Mouse (Mus musculus) embryonic facial prominence, embryonic 12.5 days (tissue): Measurements from ENCODE around the gene Ugt1a6b. TPM values are rescaled to one million over a fixed set of nuclear protein-coding genes. Genes with fewer than 3 reads are reported as not detected.

ENCODE experiments used
- ATAC-seq: fragments of 200-750 bp; cut with Nextera tagmentation; 2 replicates; pipeline ENCODE4 v1.8.0; 2017; ENCODE audit not compliant: insufficient number of reproducible peaks, insufficient read depth, low FRiP score, low TSS enrichment
- H3K27ac ChIP-seq: fragments of 300-500 bp; sonication (generic); 2 replicates; pipeline ENCODE4 v1.5.1; 2016; ENCODE audit warnings: mild to moderate bottlenecking
- H3K27me3 ChIP-seq: fragments of 300-500 bp; sonication (generic); 2 replicates; pipeline ENCODE4 v1.6.1; 2016; ENCODE audit warnings: mild to moderate bottlenecking, moderate library complexity
- H3K36me3 ChIP-seq: fragments of 300-500 bp; sonication (generic); 2 replicates; pipeline ENCODE4 v1.6.1; 2016; ENCODE audit warnings: mild to moderate bottlenecking
- H3K4me1 ChIP-seq: fragments of 300-500 bp; sonication (generic); 2 replicates; pipeline ENCODE4 v1.6.1; 2016
- H3K4me2 ChIP-seq: fragments of 300-500 bp; sonication (generic); replicated peaks from 2 replicates; pipeline ENCODE4 v1.6.1; 2016; ENCODE audit warnings: mild to moderate bottlenecking, moderate library complexity
- H3K4me3 ChIP-seq: fragments of 300-500 bp; sonication (generic); 2 replicates; pipeline ENCODE4 v1.5.1; 2016; ENCODE audit warnings: mild to moderate bottlenecking
- H3K9ac ChIP-seq: fragments of 300-500 bp; sonication (generic); 2 replicates; pipeline ENCODE4 v1.6.1; 2016; ENCODE audit warnings: mild to moderate bottlenecking, moderate library complexity
- H3K9me3 ChIP-seq: fragments of 300-500 bp; sonication (generic); 2 replicates; pipeline ENCODE4 v1.6.1; 2016; ENCODE audit warnings: mild to moderate bottlenecking, moderate library complexity
- WGBS: fragments of 180-500 bp; shearing (Covaris S2); methylation state at CpG from one replicate; pipeline ENCODE4 v1.1.7; 2016; 5-methylcytosine and 5-hydroxymethylcytosine counted together
- polyA plus RNA-seq: library from polyadenylated mRNA; unstranded; fragments of >200 nt; fragmentation: Nextera tagmentation; extraction: Ambion mirVana; gene quantifications from 2 replicates; pipeline ENCODE4 v1.2.1, GENCODE M21; 2016

The Ugt1a6b gene
- polyA plus RNA-seq, 1 experiment from 2014 or later = not detected

DNA sequence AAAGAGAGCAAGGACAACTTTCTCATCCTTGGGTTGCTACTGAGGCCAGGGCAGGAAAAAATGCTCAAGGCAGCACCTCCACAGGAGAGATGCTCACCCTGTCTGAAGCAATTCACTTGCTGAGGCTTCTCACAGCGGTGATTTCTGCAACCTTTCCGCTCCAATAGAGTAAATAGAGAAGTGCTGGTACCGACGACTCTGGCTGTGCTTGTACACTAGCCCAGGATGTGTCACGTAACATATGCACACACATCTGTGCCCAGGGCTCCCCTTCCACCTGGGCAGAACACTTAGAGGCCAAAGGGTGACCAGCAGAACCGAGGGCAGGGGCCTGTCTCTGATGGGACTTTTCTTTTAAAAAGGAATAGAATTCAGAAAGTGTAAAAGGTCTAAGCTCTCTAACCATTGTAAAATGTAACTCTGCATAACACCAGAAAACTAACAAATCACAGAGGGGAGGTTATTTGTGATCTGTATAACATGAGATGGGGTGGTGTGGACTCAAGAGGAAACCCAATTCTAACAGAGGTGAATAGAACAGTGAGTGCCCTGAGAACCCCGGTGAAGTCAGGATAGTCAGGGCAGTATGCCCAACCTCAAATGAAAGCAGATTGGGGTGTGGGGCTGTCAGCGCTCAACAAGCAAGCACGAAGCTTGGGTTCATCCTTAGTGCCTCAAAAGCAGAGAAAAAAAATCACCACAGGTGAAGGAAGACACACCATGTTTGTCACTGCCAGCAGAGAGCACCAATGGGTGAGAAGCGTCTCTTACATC lies 157.7 kb downstream of the Ugt1a6b start:
- no peak overlapping the region for H3K4me2 ChIP-seq
- no peak overlapping the region for H3K4me3 ChIP-seq
- 85% methylated on average over 10 of the region's 10 CpGs for WGBS
- no peaks in the 10 kb centered on the region for H3K4me1 ChIP-seq
- no peak for ATAC-seq
- H3K27ac ChIP-seq = no peak overlapping the region
- no peaks in the 10 kb centered on the region for H3K27me3 ChIP-seq
- H3K9me3 ChIP-seq = peaks cover 50% of the 10 kb centered on the region
- H3K9ac ChIP-seq = no peak overlapping the region
- H3K36me3 ChIP-seq = peaks cover 66% of the 10 kb centered on the region

DNA sequence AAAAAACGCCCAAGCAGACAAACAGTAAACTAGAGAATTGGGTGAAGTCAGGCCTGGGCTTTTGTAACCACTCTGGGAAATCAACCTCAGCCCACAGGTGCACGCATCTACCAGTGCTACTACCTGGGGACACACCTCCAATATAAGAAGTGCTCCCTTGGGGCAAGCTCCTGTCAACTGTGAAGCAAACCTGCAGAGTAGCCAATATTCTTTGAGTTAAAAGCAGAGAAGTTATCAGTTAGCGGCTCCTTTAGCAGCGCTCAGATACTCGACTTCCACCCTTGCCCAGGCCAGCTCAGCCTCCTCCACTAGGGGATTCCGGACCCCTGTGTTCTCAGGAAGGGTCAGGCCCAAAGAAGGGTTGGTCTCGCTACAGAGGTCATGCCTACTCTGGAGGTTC lies 158.7 kb downstream of the Ugt1a6b start:
- H3K9me3 ChIP-seq = peaks cover 42% of the 10 kb centered on the region
- H3K4me1 ChIP-seq = no peaks in the 10 kb centered on the region
- H3K9ac ChIP-seq = no peak overlapping the region
- H3K27me3 ChIP-seq = no peaks in the 10 kb centered on the region
- H3K4me2 ChIP-seq = no peak overlapping the region
- no peak overlapping the region for H3K27ac ChIP-seq
- H3K36me3 ChIP-seq = peaks cover 75% of the 10 kb centered on the region
- ATAC-seq = no peak
- WGBS = 88% methylated on average over 7 of the region's 7 CpGs
- no peak overlapping the region for H3K4me3 ChIP-seq

DNA sequence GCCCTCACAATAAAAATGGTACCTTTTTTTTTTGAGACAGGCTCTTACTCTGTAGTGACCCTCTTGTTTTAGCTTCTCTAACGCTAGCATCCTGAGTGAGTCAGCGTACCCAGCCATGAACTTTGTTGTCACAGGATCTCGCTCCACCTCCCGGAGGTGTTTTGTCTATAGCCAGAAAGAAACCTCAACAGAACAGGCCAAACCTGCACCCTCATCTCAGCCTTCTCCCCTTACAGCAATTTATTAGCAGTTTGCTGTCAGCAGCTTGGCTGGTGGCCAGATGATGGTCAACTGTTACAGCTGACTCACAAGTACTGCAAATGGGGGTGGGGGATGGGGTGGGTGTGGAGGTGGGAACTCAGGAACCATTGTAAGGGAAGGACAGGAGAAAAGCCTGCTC lies 159.2 kb downstream of the Ugt1a6b start:
- Histone ChIP-seq H3K27ac (no peak overlapping the region), H3K4me1 (no peaks in the 10 kb centered on the region), H3K9ac (no peak overlapping the region), H3K4me3 (no peak overlapping the region), H3K27me3 (no peaks in the 10 kb centered on the region), H3K9me3 (peaks cover 37% of the 10 kb centered on the region), H3K36me3 (peaks cover 81% of the 10 kb centered on the region), H3K4me2 (no peak overlapping the region)
- 83% methylated on average over 4 of the region's 4 CpGs for WGBS
- no peak for ATAC-seq

DNA sequence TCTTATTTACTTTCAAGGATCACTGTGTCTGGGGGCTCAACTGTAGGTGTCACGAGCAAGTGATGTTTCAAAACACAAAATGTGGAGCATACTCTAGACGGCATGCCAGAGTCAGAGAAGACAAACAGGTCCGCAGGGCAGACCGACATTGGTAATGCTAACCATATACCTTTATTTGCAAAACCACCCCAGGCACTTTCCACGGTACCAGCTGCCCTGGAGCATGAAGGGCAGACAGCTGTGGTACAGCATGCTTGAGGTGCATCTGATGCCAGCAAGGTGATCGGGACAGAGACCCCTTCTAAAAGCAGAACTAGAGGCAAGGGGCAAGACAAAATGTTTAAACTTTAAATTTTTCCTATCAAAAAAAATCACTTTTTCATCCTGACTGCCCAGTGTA lies 159.9 kb downstream of the Ugt1a6b start:
- no peak overlapping the region for H3K4me2 ChIP-seq
- no peak overlapping the region for H3K9ac ChIP-seq
- 75% methylated on average over 6 of the region's 6 CpGs for WGBS
- ATAC-seq = no peak
- H3K4me1 ChIP-seq = no peaks in the 10 kb centered on the region
- no peaks in the 10 kb centered on the region for H3K27me3 ChIP-seq
- H3K4me3 ChIP-seq = no peak overlapping the region
- no peak overlapping the region for H3K27ac ChIP-seq
- H3K36me3 ChIP-seq = peaks cover 88% of the 10 kb centered on the region
- peaks cover 29% of the 10 kb centered on the region for H3K9me3 ChIP-seq

DNA sequence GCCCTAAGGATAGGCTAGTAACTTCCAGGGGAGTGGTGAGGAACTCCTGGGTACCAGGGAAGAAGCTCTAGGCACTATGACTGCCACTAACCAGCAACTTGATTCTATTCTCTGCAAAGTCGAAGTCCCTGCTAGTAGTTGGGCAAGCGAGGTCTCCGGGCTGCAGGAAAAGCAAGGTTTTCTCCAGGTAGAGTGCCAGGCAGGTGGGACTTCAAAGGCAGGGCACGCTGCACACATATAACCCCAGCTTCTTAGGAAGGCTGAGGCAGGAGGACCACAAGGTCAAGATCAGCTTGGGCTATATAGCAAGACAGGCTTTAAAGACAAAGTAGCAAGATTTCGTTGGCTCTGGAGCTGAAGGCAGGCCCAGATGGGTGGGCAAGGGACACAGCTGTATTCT lies 160.7 kb downstream of the Ugt1a6b start:
- H3K4me2 ChIP-seq = no peak overlapping the region
- H3K36me3 ChIP-seq = peaks cover 96% of the 10 kb centered on the region
- H3K4me1 ChIP-seq = no peaks in the 10 kb centered on the region
- H3K9me3 ChIP-seq = peaks cover 24% of the 10 kb centered on the region; the same call in 1 of the 2 replicates
- no peak overlapping the region for H3K4me3 ChIP-seq
- WGBS = 89% methylated on average over 5 of the region's 5 CpGs
- no peaks in the 10 kb centered on the region for H3K27me3 ChIP-seq
- no peak overlapping the region for H3K9ac ChIP-seq
- H3K27ac ChIP-seq = no peak overlapping the region
- ATAC-seq = no peak

DNA sequence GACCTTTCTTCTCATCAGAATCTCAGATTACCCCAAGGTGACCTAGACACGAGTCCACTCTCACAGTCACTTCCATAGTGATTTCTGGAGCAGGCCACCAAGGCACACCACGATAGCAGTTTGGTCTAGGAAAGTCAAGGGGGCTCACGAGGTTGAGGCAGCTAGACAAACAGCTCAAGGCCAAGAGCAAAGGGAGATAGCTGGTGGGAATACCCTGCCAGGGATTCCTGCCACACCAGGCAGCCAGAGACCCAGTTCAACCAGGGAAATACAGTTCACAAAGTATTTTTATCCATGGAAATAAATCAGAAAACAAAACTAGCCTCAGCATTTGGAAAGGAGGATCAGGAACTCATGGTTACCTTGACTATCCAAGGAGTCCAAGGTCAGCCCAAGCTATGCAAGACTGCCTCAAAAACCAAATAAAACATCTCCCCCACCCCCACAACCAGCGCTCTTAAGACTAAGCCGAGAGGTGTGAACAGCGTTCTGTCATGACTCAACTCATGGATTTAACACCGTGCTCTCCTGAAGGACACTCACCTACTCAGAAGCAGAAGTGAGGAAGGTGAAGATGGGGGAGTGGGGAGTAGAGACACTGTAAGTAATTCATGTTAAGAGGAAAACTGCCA lies 161.3 kb downstream of the Ugt1a6b start:
- ATAC-seq = no peak
- Histone ChIP-seq H3K4me2 (no peak overlapping the region), H3K9ac (no peak overlapping the region), H3K4me3 (no peak overlapping the region), H3K27ac (no peak overlapping the region), H3K36me3 (peaks cover 100% of the 10 kb centered on the region), H3K9me3 (peaks cover 24% of the 10 kb centered on the region; the same call in 1 of the 2 replicates), H3K27me3 (no peaks in the 10 kb centered on the region), H3K4me1 (no peaks in the 10 kb centered on the region)
- 88% methylated on average over 7 of the region's 7 CpGs for WGBS

DNA sequence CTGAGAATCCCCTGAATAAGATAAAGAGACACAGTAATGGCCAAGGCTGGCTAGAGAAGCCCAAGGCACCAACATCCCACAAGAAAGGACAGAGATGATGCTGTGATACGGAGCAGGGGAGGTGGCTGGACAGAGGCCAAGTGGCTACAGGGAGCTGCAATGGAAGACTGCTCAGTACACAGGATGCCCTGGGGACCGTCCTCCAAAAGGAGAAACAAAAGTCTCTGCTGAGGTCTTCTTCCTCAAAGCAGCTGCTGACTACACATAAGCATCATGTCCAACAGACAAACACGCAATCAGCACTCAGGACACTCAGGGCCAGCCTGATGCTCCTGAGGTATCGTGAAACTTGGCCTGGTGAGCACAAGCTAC lies 161.8 kb downstream of the Ugt1a6b start:
- Histone ChIP-seq H3K9me3 (peaks cover 22% of the 10 kb centered on the region; the same call in 1 of the 2 replicates), H3K36me3 (peaks cover 100% of the 10 kb centered on the region), H3K4me1 (no peaks in the 10 kb centered on the region), H3K4me2 (no peak overlapping the region), H3K27ac (no peak overlapping the region), H3K9ac (no peak overlapping the region), H3K4me3 (no peak overlapping the region), H3K27me3 (no peaks in the 10 kb centered on the region)
- ATAC-seq = no peak
- WGBS = 80% methylated on average over 4 of the region's 4 CpGs

DNA sequence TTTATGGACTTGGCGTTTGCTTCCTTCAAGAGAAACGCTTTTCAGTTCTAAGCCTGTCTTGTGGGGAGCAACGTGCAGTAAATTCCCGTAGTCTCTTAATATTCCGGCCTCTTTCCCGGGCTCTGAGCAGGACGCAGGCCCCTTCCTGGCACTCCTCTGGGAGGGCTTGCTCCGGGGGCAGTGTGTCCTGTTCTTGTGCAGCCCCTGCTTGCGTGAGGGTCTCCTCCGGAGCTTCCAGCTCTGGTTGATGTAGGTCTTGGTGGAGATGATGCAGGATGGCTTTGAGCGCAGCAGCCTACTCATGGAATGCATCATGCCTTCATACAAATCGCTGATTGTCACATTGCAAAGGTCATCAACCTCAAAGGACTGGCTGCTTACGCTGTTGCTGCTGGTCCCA lies 163.1 kb downstream of the Ugt1a6b start:
- H3K36me3 ChIP-seq = peaks cover 90% of the 10 kb centered on the region
- no peak overlapping the region for H3K4me2 ChIP-seq
- no peak overlapping the region for H3K27ac ChIP-seq
- no peak overlapping the region for H3K4me3 ChIP-seq
- no peaks in the 10 kb centered on the region for H3K27me3 ChIP-seq
- 0 out of 2 replicates have a peak, but pooled peaks cover 16% of the 10 kb centered on the region for H3K9me3 ChIP-seq
- H3K9ac ChIP-seq = no peak overlapping the region
- ATAC-seq = no peak
- H3K4me1 ChIP-seq = no peaks in the 10 kb centered on the region
- 88% methylated on average over 13 of the region's 13 CpGs for WGBS

DNA sequence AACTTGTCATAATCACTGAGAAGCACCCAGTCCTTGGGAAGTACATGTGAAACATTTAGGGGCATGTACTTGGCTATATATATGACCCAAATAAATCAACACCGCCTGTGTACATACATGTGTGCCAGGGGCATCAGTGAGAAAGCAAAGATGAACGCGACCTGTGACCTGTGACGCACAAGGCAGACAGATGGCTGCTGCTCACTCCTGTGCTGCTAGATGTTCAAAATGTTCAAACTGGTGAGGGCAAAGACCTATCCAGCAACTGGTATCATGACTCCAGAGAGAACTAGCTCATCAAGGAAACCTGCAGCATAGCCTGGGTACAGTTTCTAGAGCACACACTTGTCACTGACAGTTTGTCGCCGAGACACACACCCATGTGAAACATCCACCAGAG lies 164.4 kb downstream of the Ugt1a6b start:
- H3K4me1 ChIP-seq = no peaks in the 10 kb centered on the region
- no peak for ATAC-seq
- 92% methylated on average over 6 of the region's 6 CpGs for WGBS
- H3K4me3 ChIP-seq = no peak overlapping the region
- no peaks in the 10 kb centered on the region for H3K27me3 ChIP-seq
- H3K9me3 ChIP-seq = 0 out of 2 replicates have a peak, but pooled peaks cover 14% of the 10 kb centered on the region
- H3K4me2 ChIP-seq = no peak overlapping the region
- no peak overlapping the region for H3K27ac ChIP-seq
- peaks cover 87% of the 10 kb centered on the region for H3K36me3 ChIP-seq
- H3K9ac ChIP-seq = no peak overlapping the region

DNA sequence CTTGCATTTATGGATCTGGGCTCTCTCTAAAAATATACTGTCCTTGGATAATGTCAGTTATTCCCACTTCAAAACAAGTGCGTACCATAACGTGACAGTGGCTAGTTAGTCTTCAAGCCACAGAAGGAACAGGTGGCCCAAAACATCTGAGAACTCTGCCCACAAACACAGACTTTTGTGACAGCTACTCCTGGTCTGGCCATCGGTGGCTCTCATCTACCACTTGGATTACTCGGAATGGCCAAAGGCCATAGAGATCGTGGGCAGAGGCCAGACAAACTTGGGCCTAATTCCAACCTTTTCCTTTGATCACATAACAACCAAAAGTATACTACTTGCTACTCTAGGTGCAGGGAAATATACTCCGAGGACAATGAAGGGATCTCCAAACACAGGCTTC lies 165.0 kb downstream of the Ugt1a6b start:
- H3K9me3 ChIP-seq = 0 out of 2 replicates have a peak, but pooled peaks cover 14% of the 10 kb centered on the region
- H3K27me3 ChIP-seq = no peaks in the 10 kb centered on the region
- no peak overlapping the region for H3K4me2 ChIP-seq
- no peak overlapping the region for H3K4me3 ChIP-seq
- 86% methylated on average over 6 of the region's 6 CpGs for WGBS
- H3K4me1 ChIP-seq = no peaks in the 10 kb centered on the region
- H3K9ac ChIP-seq = no peak overlapping the region
- H3K27ac ChIP-seq = no peak overlapping the region
- ATAC-seq = no peak
- peaks cover 87% of the 10 kb centered on the region for H3K36me3 ChIP-seq
